ENCODE assay signal across 18 mouse cellular contexts in the genomic region with DNA sequence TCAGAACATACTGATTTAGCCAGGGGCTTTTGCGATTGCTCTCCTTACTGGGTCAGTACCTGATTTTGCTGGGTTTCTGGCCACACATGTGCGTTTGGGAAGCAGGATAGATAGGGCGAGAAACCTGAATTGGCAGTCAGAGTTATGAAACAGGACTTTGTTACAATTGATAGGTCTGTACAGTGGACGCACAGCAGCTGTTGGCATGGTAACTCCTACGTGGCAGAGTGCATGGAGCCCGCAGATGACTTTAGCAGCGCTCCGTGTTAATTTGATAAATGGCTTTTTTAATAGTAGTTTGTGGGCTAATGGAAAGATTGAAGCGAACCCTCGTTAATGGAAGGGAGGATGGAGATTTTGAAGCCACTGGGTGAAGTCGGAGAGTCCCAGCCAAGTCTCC. TPM values are rescaled to one million over a fixed set of nuclear protein-coding genes. Genes with fewer than 3 reads are reported as not detected.
DNase-seq lines count a peak whose midpoint lies in the region; ATAC-seq and TF ChIP-seq lines count a peak whose summit lies in the region.
"Had no signal": no experiment of that assay in that cellular context is flagged by ENCODE, and none has a peak within 500 bp of the region (broad histone marks: within the 10 kb centered on the region; RNA-seq: fewer than 3 reads in every experiment).

No protein-coding gene starts in this region.

- no peak for TF ChIP-seq CTCF in hindbrain, postnatal 0 days (IDR thresholded peaks at IDR 0.05; ENCODE audit: low read depth)
- no peak for TF ChIP-seq CTCF in brain, embryonic 14.5 days (IDR thresholded peaks at IDR 0.05; ENCODE audit: borderline replicate concordance, extremely low read depth, insufficient read depth, insufficient read length)

- no peak overlapping the region for H3K4me2 ChIP-seq in hindbrain, postnatal 0 days (ENCODE audit: low read depth, low read length)
- H3K4me2 ChIP-seq in hindbrain, embryonic 12.5 days (replicated peaks): no peak overlapping the region
- H3K4me2 ChIP-seq: forebrain, embryonic 13.5 days had no signal

- no peak for ATAC-seq in hindbrain, postnatal 0 days
- no peak for ATAC-seq in hindbrain, embryonic 12.5 days (ENCODE audit: low FRiP score)
- ATAC-seq: forebrain, embryonic 13.5 days had no signal

- peaks cover 44% of the 10 kb centered on the region for H3K4me1 ChIP-seq in heart, embryonic 10.5 days
- 0 out of 2 replicates have a peak, but pooled peaks cover 6% of the 10 kb centered on the region for H3K4me1 ChIP-seq in hindbrain, postnatal 0 days (ENCODE audit: insufficient read depth, low read length)
- H3K4me1 ChIP-seq in hindbrain, embryonic 12.5 days: peaks cover 11% of the 10 kb centered on the region
- H3K4me1 ChIP-seq: forebrain, embryonic 13.5 days had no signal

- no peak for TF ChIP-seq POLR2A in brain, embryonic 14.5 days (IDR thresholded peaks at IDR 0.05; ENCODE audit: borderline replicate concordance, extremely low read depth, insufficient read depth, insufficient read length, poor library complexity, severe bottlenecking)

- intact Hi-C loops in heart, postnatal 25 days (cut with DNase I): no loop called here

- no peak for DNase-seq in heart, embryonic 10.5 days (ENCODE audit: low spot score)
- no peak for DNase-seq in heart, postnatal 25 days (ENCODE audit: low spot score)
- peak; percentile 38 for DNase-seq in hindbrain, postnatal 0 days (ENCODE audit: low spot score)
- peak; percentile 8 for DNase-seq in MN1 (ENCODE audit: low spot score)
- DNase-seq in brain, embryonic 14.5 days (ENCODE audit: low read depth): peak; percentile 29
- DNase-seq in cerebellum, adult 11 months: no peak
- DNase-seq: adrenal gland, adult 8-10 months; adrenal gland, postnatal 36 days; cerebellum, adult 18-20 months; cerebellum, adult 9-11 months; gastrocnemius, postnatal 10 days; heart, postnatal 10 days; kidney, adult 11 months; kidney, adult 9 months had no signal

- H3K9me3 ChIP-seq in heart, embryonic 10.5 days: no peaks in the 10 kb centered on the region
- H3K9me3 ChIP-seq in hindbrain, postnatal 0 days (ENCODE audit: low read length): no peaks in the 10 kb centered on the region
- no peaks in the 10 kb centered on the region for H3K9me3 ChIP-seq in hindbrain, embryonic 12.5 days (replicated peaks)
- H3K9me3 ChIP-seq: embryonic facial prominence, embryonic 10.5 days; forebrain, embryonic 13.5 days had no signal

- no peaks in the 10 kb centered on the region for H3K36me3 ChIP-seq in heart, embryonic 10.5 days
- H3K36me3 ChIP-seq in hindbrain, postnatal 0 days (ENCODE audit: insufficient read depth, low read length): no peaks in the 10 kb centered on the region
- no peaks in the 10 kb centered on the region for H3K36me3 ChIP-seq in hindbrain, embryonic 12.5 days
- H3K36me3 ChIP-seq: embryonic facial prominence, embryonic 10.5 days had no signal

- no peak overlapping the region for H3K9ac ChIP-seq in hindbrain, postnatal 0 days (replicated peaks; ENCODE audit: low read length)
- H3K9ac ChIP-seq in hindbrain, embryonic 12.5 days: no peak overlapping the region
- H3K9ac ChIP-seq: forebrain, embryonic 13.5 days had no signal

- 75% methylated on average over 11 of the region's 11 CpGs for WGBS in heart, embryonic 10.5 days
- 43% methylated on average over 11 of the region's 11 CpGs for WGBS in hindbrain, postnatal 0 days
- 65% methylated on average over 11 of the region's 11 CpGs for WGBS in hindbrain, embryonic 12.5 days

- H3K4me3 ChIP-seq in heart, embryonic 10.5 days: no peak overlapping the region
- no peak overlapping the region for H3K4me3 ChIP-seq in hindbrain, postnatal 0 days (ENCODE audit: low read length)
- no peak overlapping the region for H3K4me3 ChIP-seq in hindbrain, embryonic 12.5 days
- H3K4me3 ChIP-seq: embryonic facial prominence, embryonic 10.5 days; forebrain, embryonic 13.5 days had no signal

- no peaks in the 10 kb centered on the region for H3K27me3 ChIP-seq in heart, embryonic 10.5 days (ENCODE audit: insufficient read depth, poor library complexity, severe bottlenecking)
- no peaks in the 10 kb centered on the region for H3K27me3 ChIP-seq in hindbrain, postnatal 0 days (ENCODE audit: insufficient read depth, low read length)
- H3K27me3 ChIP-seq in hindbrain, embryonic 12.5 days: no peaks in the 10 kb centered on the region
- H3K27me3 ChIP-seq: forebrain, embryonic 13.5 days had no signal

- 0 out of 2 replicates have a peak overlapping the region, but pooled peaks have one; percentile 36 for H3K27ac ChIP-seq in heart, embryonic 10.5 days
- H3K27ac ChIP-seq in hindbrain, postnatal 0 days: no peak overlapping the region
- no peak overlapping the region for H3K27ac ChIP-seq in hindbrain, embryonic 12.5 days
- H3K27ac ChIP-seq: embryonic facial prominence, embryonic 10.5 days; forebrain, embryonic 13.5 days had no signal

RNA-seq across cellular contexts. Expression of a gene that starts 18.5 kb away (rescaled TPM):
- 5.8 and 6.0 TPM in 2 replicates for polyA plus RNA-seq in heart, embryonic 10.5 days (2016; fragmentation: Nextera tagmentation; extraction: Ambion mirVana)
- total RNA-seq in heart, postnatal 25 days (2021): 100 to 1,000 TPM; 235 to 266 TPM
- total RNA-seq in hindbrain, postnatal 0 days (2014; rRNA removed): 16.7 and 18.1 TPM in 2 replicates
- 5.3 and 5.6 TPM in 2 replicates for polyA plus RNA-seq in hindbrain, postnatal 0 days (2015; fragmentation: Nextera tagmentation; extraction: Ambion mirVana)
- polyA plus RNA-seq in hindbrain, embryonic 12.5 days (2016; fragmentation: Nextera tagmentation; extraction: Ambion mirVana): 4.0 and 4.4 TPM in 2 replicates
- 7.4 and 19.2 TPM in 2 replicates for polyA plus RNA-seq in brain, embryonic 14.5 days (2012; rRNA removed)
- total RNA-seq: hematopoietic stem cell, adult 5-6 weeks had no signal

Comparison
In these comparisons a context has a peak if more than half of its experiments do, and no peak if none do; other contexts are left out.
1. DNase-seq: peak in hindbrain, postnatal 0 days (single experiment), MN1 (single experiment) and brain, embryonic 14.5 days (single experiment); none in heart, embryonic 10.5 days (single experiment), heart, postnatal 25 days (single experiment) and cerebellum, adult 11 months (single experiment).